Mouse (Mus musculus) liver, embryonic 14.5 days (tissue): ENCODE results near the gene Cep250. TPM values are rescaled to one million over a fixed set of nuclear protein-coding genes. Genes with fewer than 3 reads are reported as not detected.

Source experiments
- ATAC-seq: fragments of 200-750 bp; cut with Nextera tagmentation; 2 replicates; pipeline ENCODE4 v1.8.0; 2017; ENCODE audit warnings: moderate number of reproducible peaks, mild to moderate bottlenecking, moderate library complexity; ENCODE audit not compliant: insufficient read depth
- DNase-seq, 3 experiments: peaks; one replicate each; pipeline ENCODE4 v3.0.0-alpha.2; 2012 to 2013; ENCODE audit warnings: low read depth in 3 of 3, low spot score in 3 of 3
- H3K27ac ChIP-seq: fragments of 300-500 bp; sonication (generic); 2 replicates; pipeline ENCODE4 v1.5.1; 2014; ENCODE audit warnings: moderate library complexity, mild to moderate bottlenecking, control low read depth, inconsistent platforms
- H3K27me3 ChIP-seq: fragments of 300-500 bp; sonication (generic); 2 replicates; pipeline ENCODE4 v1.6.1; 2014; ENCODE audit warnings: mild to moderate bottlenecking, low read length, moderate library complexity; ENCODE audit not compliant: control insufficient read depth, insufficient read depth
- H3K36me3 ChIP-seq: fragments of 300-500 bp; sonication (generic); replicated peaks from 2 replicates; pipeline ENCODE4 v1.6.1; 2014; ENCODE audit warnings: low read depth; ENCODE audit not compliant: control insufficient read depth, insufficient read depth
- H3K4me1 ChIP-seq, 2 experiments: fragments of 200-500 bp in 1 of 2; fragments of 300-500 bp in 1 of 2; sonication (generic) in 1 of 2; replicated peaks; 2 replicates each; pipeline ENCODE4 v1.6.1; 2012 to 2014; ENCODE audit warnings: antibody characterized with exemption in 1 of 2, inconsistent platforms in 1 of 2, low read length in 1 of 2; ENCODE audit not compliant: control insufficient read depth in 2 of 2, insufficient read depth in 2 of 2
- H3K4me2 ChIP-seq: fragments of 300-500 bp; sonication (generic); 2 replicates; pipeline ENCODE4 v1.6.1; 2014; ENCODE audit warnings: low read depth, mild to moderate bottlenecking, control low read depth, moderate library complexity
- H3K4me3 ChIP-seq, 2 experiments: fragments of 200-500 bp in 1 of 2; fragments of 300-500 bp in 1 of 2; sonication (generic) in 1 of 2; 2 replicates each; pipeline ENCODE4 v1.5.1; 2012 to 2014; ENCODE audit warnings: low read depth in 2 of 2, low read length in 2 of 2, mild to moderate bottlenecking in 2 of 2, control low read depth in 1 of 2, inconsistent platforms in 1 of 2, moderate library complexity in 1 of 2; ENCODE audit not compliant: insufficient read depth in 1 of 2
- H3K9ac ChIP-seq: fragments of 300-500 bp; sonication (generic); replicated peaks from 2 replicates; pipeline ENCODE4 v1.6.1; 2014; ENCODE audit warnings: mild to moderate bottlenecking, control low read depth, moderate library complexity
- H3K9me3 ChIP-seq: fragments of 300-500 bp; sonication (generic); 2 replicates; pipeline ENCODE4 v1.6.1; 2016; ENCODE audit warnings: low read length, mixed read lengths; ENCODE audit not compliant: control insufficient read depth
- CTCF ChIP-seq: IDR thresholded peaks from 2 replicates; pipeline ENCODE4 v1.5.1; 2016; ENCODE audit warnings: antibody characterized with exemption, low read depth, control low read depth
- EP300 ChIP-seq: IDR thresholded peaks from 2 replicates; pipeline ENCODE4 v1.6.1; 2016; ENCODE audit warnings: antibody characterized with exemption, low read depth
- WGBS: fragments of 180-500 bp; shearing (Covaris S2); extraction: QIAGEN DNeasy Blood & Tissue Kit; methylation state at CpG from one replicate; pipeline ENCODE4 v1.1.7; 2014; ENCODE audit not compliant: insufficient replicate concordance; 5-methylcytosine and 5-hydroxymethylcytosine counted together
- polyA plus RNA-seq, 2 experiments: library from polyadenylated mRNA; depleted of rRNA in 1 of 2; stranded (reverse) in 1 of 2; unstranded in 1 of 2; fragments of >200 nt; fragmentation: Nextera tagmentation in 1 of 2; extraction: Ambion mirVana in 1 of 2; gene quantifications; 2 replicates each; pipeline versions ENCODE4 v1.2.1 to v1.2.3; 2012 to 2014

Gene Cep250
- polyA plus RNA-seq, 2 experiments = 7.4 to 9.8 TPM

GRCm38 (mm10) chr2:155985776-155986175 is 29.5 kb downstream of the Cep250 start:
- no peak overlapping the region for H3K9ac ChIP-seq
- no peak overlapping the region for H3K4me2 ChIP-seq
- H3K27ac ChIP-seq = no peak overlapping the region
- TF ChIP-seq CTCF = no peak
- TF ChIP-seq EP300 = no peak
- peaks cover 37% of the 10 kb centered on the region for H3K36me3 ChIP-seq
- no peak for DNase-seq
- H3K9me3 ChIP-seq = no peaks in the 10 kb centered on the region
- H3K27me3 ChIP-seq = no peaks in the 10 kb centered on the region
- ATAC-seq = no peak
- H3K4me1 ChIP-seq = peaks cover 25 to 32% of the 10 kb centered on the region in 2 experiments
- 79% methylated on average over 7 of the region's 7 CpGs for WGBS
- H3K4me3 ChIP-seq = no peak overlapping the region

GRCm38 (mm10) chr2:155987131-155987530 is 30.9 kb downstream of the Cep250 start:
- H3K27me3 ChIP-seq = no peaks in the 10 kb centered on the region
- H3K9ac ChIP-seq = no peak overlapping the region; the same call in none of the 2 replicates
- peaks cover 31 to 40% of the 10 kb centered on the region in 2 experiments for H3K4me1 ChIP-seq
- WGBS = 95% methylated on average over 6 of the region's 6 CpGs
- ATAC-seq (no peak), DNase-seq (no peak)
- peak overlapping the region; percentile 82 for H3K4me2 ChIP-seq
- peak overlapping the region; percentile 95 for H3K27ac ChIP-seq
- H3K4me3 ChIP-seq = no peak overlapping the region
- H3K9me3 ChIP-seq = no peaks in the 10 kb centered on the region
- H3K36me3 ChIP-seq = peaks cover 44% of the 10 kb centered on the region
- no peak for TF ChIP-seq CTCF
- TF ChIP-seq EP300 = no peak

DNA sequence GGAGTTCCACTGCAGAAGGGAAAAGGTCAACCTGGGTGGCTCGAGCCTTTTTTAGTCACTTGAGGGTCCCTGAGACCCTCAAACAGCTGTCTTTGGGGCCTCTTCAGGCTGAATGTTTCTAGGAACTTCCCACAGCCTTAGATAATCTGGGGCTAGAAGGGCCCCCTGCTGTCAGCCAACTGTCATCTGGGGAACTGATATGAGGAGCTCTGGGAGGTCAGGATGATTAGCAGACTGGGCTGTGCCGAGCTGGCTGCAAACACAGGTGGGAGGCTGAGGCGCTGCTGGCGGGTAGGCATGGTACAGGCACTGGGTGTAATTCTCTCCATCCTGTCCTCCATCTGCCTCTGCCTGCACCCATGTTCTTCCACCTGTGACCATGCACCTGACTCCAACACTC is 32.8 kb downstream of the Cep250 start:
- DNase-seq = peak; percentile 79 to 83 (median 82)
- no peaks in the 10 kb centered on the region for H3K9me3 ChIP-seq
- H3K4me1 ChIP-seq = peaks cover 31 to 42% of the 10 kb centered on the region in 2 experiments
- peak overlapping the region; percentile 82 for H3K4me2 ChIP-seq
- peaks cover 44% of the 10 kb centered on the region for H3K36me3 ChIP-seq
- TF ChIP-seq EP300 (peak; percentile 89), CTCF (peak; percentile 64)
- H3K4me3 ChIP-seq = peak overlapping the region; percentile 62 to 73
- 6% methylated on average over 4 of the region's 4 CpGs for WGBS
- H3K27ac ChIP-seq = peak overlapping the region; percentile 95
- no peaks in the 10 kb centered on the region for H3K27me3 ChIP-seq
- peak overlapping the region; percentile 92 for H3K9ac ChIP-seq
- peak; percentile 95 for ATAC-seq

- no peak for TF ChIP-seq CTCF
- no peak for TF ChIP-seq EP300
- Histone ChIP-seq H3K4me2 (peak overlapping the region; percentile 82), H3K27me3 (no peaks in the 10 kb centered on the region), H3K9me3 (no peaks in the 10 kb centered on the region), H3K36me3 (peaks cover 50% of the 10 kb centered on the region), H3K4me3 (peak overlapping the region; percentile 9 to 62; a peak in 3 of 4 replicates), H3K27ac (no peak overlapping the region), H3K9ac (peak overlapping the region; percentile 92), H3K4me1 (peaks cover 31 to 42% of the 10 kb centered on the region in 2 experiments)
- ATAC-seq = no peak
- 85% methylated on average over 10 of the region's 10 CpGs for WGBS
- DNase-seq = no peak
Measured at GRCm38 (mm10) chr2:155991151-155991550, 34.9 kb downstream of the Cep250 start.

- Histone ChIP-seq H3K4me1 (peaks cover 31 to 42% of the 10 kb centered on the region in 2 experiments), H3K27ac (0 out of 2 replicates have a peak overlapping the region, but pooled peaks have one; percentile 1), H3K27me3 (no peaks in the 10 kb centered on the region), H3K4me2 (peak overlapping the region; percentile 82), H3K9me3 (no peaks in the 10 kb centered on the region), H3K36me3 (peaks cover 50% of the 10 kb centered on the region), H3K4me3 (peak overlapping the region; percentile 52 to 62), H3K9ac (peak overlapping the region; percentile 53)
- ATAC-seq (no peak), DNase-seq (peak in 2 of 3 experiments; percentile 19 to 23)
- WGBS = 73% methylated on average over 14 of the region's 14 CpGs
- TF ChIP-seq EP300 = no peak
- peak; percentile 26; the same call in 1 of the 2 replicates for TF ChIP-seq CTCF
Measured at GRCm38 (mm10) chr2:155991863-155992321, 35.6 kb downstream of the Cep250 start.
